Mouse (Mus musculus) CH12.LX (cell line): ENCODE data around the gene Ryk. TPM values are rescaled to one million over a fixed set of nuclear protein-coding genes. Genes with fewer than 3 reads are reported as not detected.

ENCODE experiments used
- DNase-seq: peaks from one replicate; pipeline ENCODE4 v3.0.0-alpha.2; 2013; ENCODE audit errors: extremely low read depth
- H3K27ac ChIP-seq: 2 replicates; pipeline ENCODE4 v1.5.1; 2012; ENCODE audit warnings: low read depth, mild to moderate bottlenecking, control low read depth, moderate library complexity; ENCODE audit not compliant: insufficient read depth
- H3K27me3 ChIP-seq: replicated peaks from 2 replicates; pipeline ENCODE3; 2012; ENCODE audit warnings: inconsistent platforms
- H3K36me3 ChIP-seq, 2 experiments: replicated peaks in 1 of 2; 2 replicates each; pipeline versions ENCODE3 to v1.6.1; 2012; ENCODE audit warnings: inconsistent platforms in 1 of 2, low read length in 1 of 2, mild to moderate bottlenecking in 1 of 2, mixed read lengths in 1 of 2, moderate library complexity in 1 of 2; ENCODE audit not compliant: control insufficient read depth in 1 of 2, insufficient read depth in 1 of 2
- H3K4me1 ChIP-seq, 2 experiments: 2 replicates each; pipeline ENCODE4 v1.6.1; 2012; ENCODE audit warnings: inconsistent platforms in 1 of 2, moderate library complexity in 1 of 2; ENCODE audit not compliant: insufficient read depth in 2 of 2, control insufficient read depth in 1 of 2
- H3K4me2 ChIP-seq: 2 replicates; pipeline ENCODE4 v1.6.1; 2012; ENCODE audit warnings: low read depth, mild to moderate bottlenecking, control low read depth; ENCODE audit not compliant: poor library complexity, insufficient read depth, severe bottlenecking
- H3K4me3 ChIP-seq, 3 experiments: fragments of 150-350 bp in 1 of 3; sonication (generic) in 1 of 3; replicated peaks in 1 of 3; 2 replicates each; pipeline versions ENCODE3 to v1.5.1; 2011 to 2012; ENCODE audit warnings: low read depth in 2 of 3, low read length in 2 of 3, mild to moderate bottlenecking in 2 of 3, moderate library complexity in 2 of 3, control low read depth in 1 of 3, improper control_type of control experiment in 1 of 3, inconsistent platforms in 1 of 3, mixed read lengths in 1 of 3; ENCODE audit not compliant: poor library complexity in 1 of 3
- H3K79me2 ChIP-seq: replicated peaks from 2 replicates; pipeline ENCODE4 v1.6.1; 2012; ENCODE audit warnings: mild to moderate bottlenecking, moderate library complexity; ENCODE audit not compliant: control insufficient read depth, poor library complexity, insufficient read depth, severe bottlenecking; ENCODE audit errors: extremely low read depth
- H3K9ac ChIP-seq: 2 replicates; pipeline ENCODE4 v1.6.1; 2012; ENCODE audit warnings: low read depth, mild to moderate bottlenecking, control low read depth, moderate library complexity; ENCODE audit not compliant: insufficient read depth
- H3K9me3 ChIP-seq: replicated peaks from 2 replicates; pipeline ENCODE3; 2012; ENCODE audit warnings: low read length, inconsistent platforms, mixed read lengths
- BHLHE40 ChIP-seq: IDR thresholded peaks from 2 replicates; pipeline ENCODE4 v1.6.1; 2011; ENCODE audit warnings: mild to moderate bottlenecking, low read depth, low read length, improper control_type of control experiment
- CHD1 ChIP-seq: IDR thresholded peaks from 2 replicates; pipeline ENCODE4 v1.6.1; 2012; ENCODE audit warnings: low read depth, low read length, improper control_type of control experiment, inconsistent platforms
- CTCF ChIP-seq, 2 experiments: IDR thresholded peaks in 1 of 2; conservative IDR thresholded peaks in 1 of 2; 2 replicates each; pipeline ENCODE4 v1.5.1; 2011 to 2012; ENCODE audit warnings: low read depth in 2 of 2, low read length in 2 of 2, improper control_type of control experiment in 1 of 2, inconsistent platforms in 1 of 2, mild to moderate bottlenecking in 1 of 2, moderate library complexity in 1 of 2
- E2F4 ChIP-seq: IDR thresholded peaks from 2 replicates; pipeline ENCODE4 v1.6.1; 2011; ENCODE audit warnings: low read depth, low read length, improper control_type of control experiment; ENCODE audit not compliant: insufficient replicate concordance
- EP300 ChIP-seq: IDR thresholded peaks from 2 replicates; pipeline ENCODE4 v1.6.1; 2011; ENCODE audit warnings: low read length, improper control_type of control experiment
- ETS1 ChIP-seq: conservative IDR thresholded peaks from 2 replicates; pipeline ENCODE4 v1.6.1; 2012; ENCODE audit warnings: low read depth, mild to moderate bottlenecking, inconsistent platforms, low read length, improper control_type of control experiment, moderate library complexity
- HCFC1 ChIP-seq: IDR thresholded peaks from 2 replicates; pipeline ENCODE4 v1.6.1; 2012; ENCODE audit warnings: low read depth, mild to moderate bottlenecking, inconsistent platforms, low read length, improper control_type of control experiment
- JUND ChIP-seq: conservative IDR thresholded peaks from 2 replicates; pipeline ENCODE4 v1.6.1; 2011; ENCODE audit warnings: low read depth, low read length, improper control_type of control experiment
- KAT2A ChIP-seq: IDR thresholded peaks from 2 replicates; pipeline ENCODE4 v1.6.1; 2012; ENCODE audit warnings: low read length, improper control_type of control experiment, inconsistent platforms; ENCODE audit not compliant: insufficient replicate concordance
- MAFK ChIP-seq: IDR thresholded peaks from 2 replicates; pipeline ENCODE4 v1.6.1; 2011; ENCODE audit warnings: low read length, improper control_type of control experiment; ENCODE audit not compliant: insufficient replicate concordance
- MAZ ChIP-seq: IDR thresholded peaks from 2 replicates; pipeline ENCODE4 v1.6.1; 2012; ENCODE audit warnings: low read depth, mild to moderate bottlenecking, inconsistent platforms, low read length, improper control_type of control experiment, moderate library complexity
- MEF2A ChIP-seq: IDR thresholded peaks from 2 replicates; pipeline ENCODE4 v1.6.1; 2014; ENCODE audit warnings: low read depth, mild to moderate bottlenecking, inconsistent platforms, low read length, improper control_type of control experiment, borderline replicate concordance
- MYC ChIP-seq: IDR thresholded peaks from 2 replicates; pipeline ENCODE4 v1.6.1; 2011; ENCODE audit warnings: low read depth, mild to moderate bottlenecking, improper control_type of control experiment, low read length
- POLR2A ChIP-seq: IDR thresholded peaks from 2 replicates; pipeline ENCODE4 v1.6.1; 2011; ENCODE audit warnings: low read depth, mild to moderate bottlenecking, improper control_type of control experiment, low read length
- POLR2AphosphoS2 ChIP-seq: IDR thresholded peaks from 2 replicates; pipeline ENCODE4 v1.6.1; 2011; ENCODE audit warnings: low read depth, low read length, improper control_type of control experiment
- SMC3 ChIP-seq: IDR thresholded peaks from 2 replicates; pipeline ENCODE4 v1.6.1; 2011; ENCODE audit warnings: low read depth, low read length, improper control_type of control experiment
- UBTF ChIP-seq: IDR thresholded peaks from 2 replicates; pipeline ENCODE4 v1.6.1; 2012; ENCODE audit warnings: low read depth, mild to moderate bottlenecking, inconsistent platforms, low read length, improper control_type of control experiment, moderate library complexity
- ZKSCAN1 ChIP-seq: IDR thresholded peaks from 2 replicates; pipeline ENCODE4 v1.6.1; 2012; ENCODE audit warnings: low read depth, inconsistent platforms, low read length, improper control_type of control experiment, borderline replicate concordance
- dilution Hi-C: fragments of 300-500 bp; cut with MboI; formaldehyde crosslinking; loops from 2 replicates; pipeline ENCODE4 v1.14.3; 2020; ENCODE audit warnings: low sequenced_read_pairs; ENCODE audit not compliant: extremely low pct_unique_long_range_greater_than_20kb, extremely low pct_ligation_motif_present
- in situ Hi-C: fragments of 300-500 bp; cut with MboI; formaldehyde crosslinking; loops from 3 replicates; pipeline ENCODE4 v1.14.3; 2019; ENCODE audit warnings: low sequenced_read_pairs, low pct_ligation_motif_present, low pct_unique_long_range_greater_than_20kb, mixed read lengths
- polyA plus RNA-seq: library from polyadenylated mRNA; unstranded; fragments of >175 nt; gene quantifications from 2 replicates; pipeline ENCODE4 v1.2.1, GENCODE M21; 2012; ENCODE audit warnings: low read depth; ENCODE audit not compliant: insufficient read length
- total RNA-seq, 2 experiments: library from RNA; depleted of rRNA; stranded (reverse); fragments of 300-350 nt in 1 of 2; fragments of >200 nt in 1 of 2; gene quantifications; 2 replicates each; pipeline ENCODE4 v1.2.3; 2012 to 2014

Ryk gene
- total and polyA plus RNA-seq, 3 experiments, result 12.8 to 27.2 (median 21.4) TPM

DNA sequence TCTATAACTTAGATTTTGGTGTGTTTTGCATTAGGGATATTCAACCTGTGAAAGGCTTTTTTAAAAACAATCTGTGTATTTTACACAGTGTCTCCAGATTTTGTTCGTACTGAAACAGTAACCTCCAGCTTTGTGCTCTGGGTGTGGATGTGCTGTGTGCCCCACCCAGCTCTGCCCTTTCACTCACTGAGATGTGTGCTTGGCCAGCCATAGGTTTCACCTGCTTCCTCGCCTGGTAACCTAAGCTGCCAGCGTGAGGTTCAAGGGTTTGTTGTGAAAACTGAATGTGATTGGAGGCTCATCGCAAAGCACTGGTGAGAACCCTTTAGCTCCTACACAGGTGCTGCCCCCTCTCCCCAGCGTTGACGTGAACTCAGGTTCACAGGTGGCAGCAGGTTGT is 70.2 kb downstream of the Ryk start:
- no peak for TF ChIP-seq EP300
- no peak for TF ChIP-seq UBTF
- TF ChIP-seq, all 38 proteins: peak for 0
- H3K9me3 ChIP-seq, result no peaks in the 10 kb centered on the region
- dilution Hi-C loops (no loop called here), in situ Hi-C loops (no loop called here)
- H3K4me2 ChIP-seq, result no peak overlapping the region
- H3K4me1 ChIP-seq, result peaks cover 0 to 12% of the 10 kb centered on the region in 2 experiments; a peak in 1 of 4 replicates
- H3K9ac ChIP-seq, result no peak overlapping the region
- no peaks in the 10 kb centered on the region for H3K79me2 ChIP-seq
- no peaks in the 10 kb centered on the region for H3K27me3 ChIP-seq
- no peak for DNase-seq
- H3K36me3 ChIP-seq, result peaks cover 2 to 48% of the 10 kb centered on the region in 2 experiments
- H3K27ac ChIP-seq, result no peak overlapping the region
- no peak overlapping the region for H3K4me3 ChIP-seq

DNA sequence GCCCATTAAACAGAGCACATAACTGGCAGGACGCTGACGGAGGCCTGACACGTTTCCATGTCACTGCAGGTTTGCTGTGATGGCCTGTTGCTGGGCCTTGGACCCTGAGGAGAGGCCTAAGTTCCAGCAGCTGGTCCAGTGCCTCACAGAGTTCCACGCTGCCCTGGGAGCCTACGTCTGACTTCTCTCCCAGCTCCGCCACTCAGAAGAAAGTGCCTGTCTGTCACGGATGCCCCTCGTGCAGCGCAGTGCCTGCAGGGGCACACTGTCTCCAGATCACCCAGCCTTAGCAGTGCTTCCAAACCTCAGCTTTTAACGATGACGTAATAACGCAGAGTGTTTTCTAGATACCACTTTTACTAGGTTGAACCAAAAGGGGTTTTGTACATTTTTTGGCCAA is 72.1 kb downstream of the Ryk start:
- no peaks in the 10 kb centered on the region for H3K9me3 ChIP-seq

DNA sequence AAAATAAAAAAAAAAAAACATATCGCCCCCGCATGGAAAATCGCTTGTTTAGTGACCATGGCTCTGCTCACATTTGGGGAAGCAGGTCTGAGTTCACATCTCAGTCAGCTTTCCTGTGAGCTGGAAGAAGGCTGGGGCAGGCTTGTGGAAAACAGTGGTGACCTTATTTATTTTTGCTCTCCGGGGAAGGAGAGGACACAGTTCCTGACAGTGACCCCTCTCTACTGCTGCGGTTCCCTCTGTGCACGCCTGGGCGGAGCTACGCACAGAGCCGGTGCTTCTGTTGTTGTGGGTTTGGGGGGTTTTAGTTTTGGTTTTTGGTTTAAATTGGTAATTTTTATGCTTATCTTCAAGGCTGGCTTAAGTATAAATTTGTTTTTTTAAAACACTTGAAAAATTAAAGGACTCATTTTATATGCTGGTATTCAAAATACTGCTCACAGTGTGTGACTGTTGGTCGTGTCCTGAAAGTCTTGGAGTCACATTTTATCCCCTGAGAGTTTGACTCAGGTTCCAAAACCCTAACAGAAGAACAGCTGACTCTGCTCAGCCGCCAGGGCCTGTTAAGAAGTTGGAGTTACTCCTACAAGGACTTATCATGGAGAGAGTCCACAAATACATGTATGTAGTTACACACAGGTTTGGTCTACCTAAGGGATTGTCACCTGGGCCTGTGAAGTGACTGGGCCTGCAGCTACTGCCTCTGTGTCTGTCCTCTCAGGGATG is 73.0 kb downstream of the Ryk start:
- Histone ChIP-seq H3K36me3 (peaks cover 2 to 51% of the 10 kb centered on the region in 2 experiments), H3K9me3 (no peaks in the 10 kb centered on the region), H3K9ac (no peak overlapping the region), H3K27me3 (no peaks in the 10 kb centered on the region), H3K79me2 (no peaks in the 10 kb centered on the region), H3K27ac (no peak overlapping the region), H3K4me1 (peaks cover 0 to 5% of the 10 kb centered on the region in 2 experiments; a peak in 1 of 4 replicates), H3K4me2 (no peak overlapping the region), H3K4me3 (no peak overlapping the region)
- dilution Hi-C loops, result no loop called here
- no peak for DNase-seq
- in situ Hi-C loops, result no loop called here
- TF ChIP-seq POLR2A (no peak), JUND (no peak), KAT2A (no peak), HCFC1 (no peak), MAZ (no peak), MEF2A (no peak)
- TF ChIP-seq, all 38 proteins: peak for 0

More for the DNA sequence above, 72.1 kb downstream of the Ryk start:
- Histone ChIP-seq H3K27ac (no peak overlapping the region), H3K4me1 (peaks cover 0 to 12% of the 10 kb centered on the region in 2 experiments; a peak in 1 of 4 replicates), H3K36me3 (peaks cover 2 to 55% of the 10 kb centered on the region in 2 experiments), H3K27me3 (no peaks in the 10 kb centered on the region), H3K4me2 (no peak overlapping the region), H3K79me2 (no peaks in the 10 kb centered on the region), H3K4me3 (no peak overlapping the region), H3K9ac (no peak overlapping the region)
- in situ Hi-C loops (no loop called here), dilution Hi-C loops (no loop called here)
- DNase-seq, result no peak
- TF ChIP-seq BHLHE40 (no peak), SMC3 (no peak), ETS1 (no peak), E2F4 (no peak), CHD1 (no peak), JUND (no peak), MAFK (no peak), ZKSCAN1 (no peak), MYC (no peak), CTCF (conservative IDR thresholded peaks at IDR 0.05 in 1 of 2, IDR thresholded peaks at IDR 0.05 in 1 of 2; ENCODE audit: low read depth in 2 of 2, low read length in 2 of 2) (no peak), POLR2AphosphoS2 (no peak)
